Mouse (Mus musculus) heart, adult 9 months (tissue): ENCODE data around the gene Il9.

Experiments
- DNase-seq, 2 experiments: peaks; one replicate each; pipeline ENCODE4 v3.0.0; 2022; ENCODE audit warnings: low spot score in 2 of 2

Gene Il9

GRCm38 (mm10) chr13:56482146-56482545 is at the start of gene Il9:
Gene Il9 (minus strand): TSS chr13:56482246.
- no peak for DNase-seq

GRCm38 (mm10) chr13:56529685-56530084 is 47.6 kb upstream of the Il9 start:
- no peak for DNase-seq

GRCm38 (mm10) chr13:56529031-56529430 is 47.0 kb upstream of the Il9 start:
- DNase-seq = no peak

GRCm38 (mm10) chr13:56528281-56528680 is 46.2 kb upstream of the Il9 start:
- DNase-seq = no peak

- DNase-seq = no peak
These were observed 45.8 kb upstream of the Il9 start for GRCm38 (mm10) chr13:56527846-56528245.

- DNase-seq = no peak
These were observed 44.8 kb upstream of the Il9 start for GRCm38 (mm10) chr13:56526871-56527270.

GRCm38 (mm10) chr13:56522821-56523167 is 40.7 kb upstream of the Il9 start:
- no peak for DNase-seq

GRCm38 (mm10) chr13:56522081-56522820 is 40.2 kb upstream of the Il9 start, which contains the start of gene Fbxl21:
Gene Fbxl21 (plus strand): TSS chr13:56522472.
- peak; percentile 86 to 91 for DNase-seq

- no peak for DNase-seq
These were observed 34.8 kb upstream of the Il9 start for GRCm38 (mm10) chr13:56516816-56517215.

- no peak for DNase-seq
These were observed 34.3 kb upstream of the Il9 start for GRCm38 (mm10) chr13:56516311-56516710.

- DNase-seq = no peak
These were observed 31.5 kb upstream of the Il9 start for GRCm38 (mm10) chr13:56513595-56513994.

GRCm38 (mm10) chr13:56509796-56510195 is 27.8 kb upstream of the Il9 start:
- no peak for DNase-seq

- DNase-seq = no peak
These were observed 24.9 kb upstream of the Il9 start for GRCm38 (mm10) chr13:56506871-56507496.

GRCm38 (mm10) chr13:56501866-56502420 is 19.9 kb upstream of the Il9 start:
- DNase-seq = no peak

- DNase-seq = no peak
These were observed 18.6 kb upstream of the Il9 start for GRCm38 (mm10) chr13:56500636-56501035.

- no peak for DNase-seq
These were observed 18.1 kb upstream of the Il9 start for GRCm38 (mm10) chr13:56500132-56500531.

GRCm38 (mm10) chr13:56494440-56494839 is 12.4 kb upstream of the Il9 start:
- no peak for DNase-seq

- DNase-seq = no peak
These were observed 6.0 kb upstream of the Il9 start for GRCm38 (mm10) chr13:56488012-56488411.

GRCm38 (mm10) chr13:56478027-56478426 is 4.0 kb downstream of the Il9 start:
- no peak for DNase-seq

- no peak for DNase-seq
These were observed 4.8 kb downstream of the Il9 start for GRCm38 (mm10) chr13:56477271-56477670.

GRCm38 (mm10) chr13:56476790-56477189 is 5.3 kb downstream of the Il9 start:
- no peak for DNase-seq

GRCm38 (mm10) chr13:56475363-56475762 is 6.7 kb downstream of the Il9 start:
- DNase-seq = peak; percentile 10 to 27

GRCm38 (mm10) chr13:56472661-56473060 is 9.4 kb downstream of the Il9 start:
- DNase-seq = no peak
